Mouse (Mus musculus) megakaryocyte, embryonic 14.5 days (primary cell): ENCODE measurements around the gene Rad54l2.

Experiments
- FLI1 ChIP-seq: IDR thresholded peaks from 2 replicates; pipeline ENCODE4 v1.6.1; 2012; ENCODE audit warnings: low read length, inconsistent platforms, mixed read lengths
- GATA1 ChIP-seq: IDR thresholded peaks from 3 replicates; pipeline ENCODE4 v1.6.1; 2012; ENCODE audit warnings: mixed read lengths, low read length, inconsistent platforms, borderline replicate concordance

DNA sequence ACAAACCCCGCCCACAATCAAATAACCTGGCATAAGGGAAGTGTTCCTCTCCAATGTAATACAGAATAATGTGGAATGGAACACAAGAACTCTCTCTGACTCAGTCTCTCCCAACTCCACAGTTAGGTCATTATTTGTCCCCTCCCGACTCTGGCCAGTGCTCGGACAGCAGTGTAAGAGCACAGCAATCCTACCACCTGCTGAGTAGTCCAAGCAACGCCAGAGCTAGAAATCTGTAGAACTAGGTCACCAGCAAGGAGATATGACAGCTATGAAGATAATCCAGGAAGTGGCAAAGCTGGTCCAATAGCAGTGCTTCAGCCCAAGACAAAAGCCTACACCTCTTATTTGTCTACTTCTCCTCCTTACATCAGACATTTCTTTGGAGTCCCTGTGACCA lies 112.4 kb downstream of the Rad54l2 start:
- no peak for TF ChIP-seq GATA1
- TF ChIP-seq FLI1: no peak
